In the genomic region with DNA sequence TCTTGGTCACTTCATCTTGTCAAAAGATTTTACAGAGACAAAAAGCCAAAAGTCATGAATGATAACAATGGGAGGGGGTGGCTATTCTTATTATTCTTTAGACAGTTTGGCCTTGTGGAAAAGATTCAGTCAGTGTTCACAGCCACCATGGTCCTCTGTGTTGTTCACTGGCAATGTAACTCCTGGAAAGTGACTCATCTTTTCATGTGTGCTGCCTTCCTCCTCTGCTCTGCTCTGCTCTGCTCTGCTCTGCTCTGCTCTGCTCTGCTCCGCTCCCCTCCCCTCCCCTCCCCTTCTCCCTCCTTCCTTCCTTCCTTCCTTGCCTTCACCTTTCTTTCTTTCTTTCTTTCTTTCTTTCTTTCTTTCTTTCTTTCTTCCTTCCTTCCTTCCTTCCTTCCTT, we compare ENCODE assay signal across 35 mouse cellular contexts. TPM values are rescaled to one million over a fixed set of nuclear protein-coding genes. Genes with fewer than 3 reads are reported as not detected.
"Had no signal": no experiment of that assay in that cellular context is flagged by ENCODE, and none has a peak within 500 bp of the region (broad histone marks: within the 10 kb centered on the region; RNA-seq: fewer than 3 reads in every experiment).

No protein-coding gene starts in this region.

- DNase-seq: cerebellum, adult 2 months; cerebellum, adult 8-10 months; cerebellum, adult 9-10 months; cerebellum, adult 9-11 months; cerebellum, postnatal 10 days; cerebellum, postnatal 14 days; cerebellum, postnatal 25 days; cerebellum, postnatal 36 days; embryo, embryonic 11 days; forebrain, postnatal 0 days; gastrocnemius, adult 2 months; gastrocnemius, postnatal 10 days; gastrocnemius, postnatal 14 days; gastrocnemius, postnatal 25 days; gastrocnemius, postnatal 36 days; heart, adult 11 months; heart, adult 18-20 months; heart, adult 2 months had no signal

- ATAC-seq: forebrain, embryonic 13.5 days; forebrain, embryonic 14.5 days; forebrain, embryonic 15.5 days; forebrain, embryonic 16.5 days; forebrain, postnatal 0 days had no signal

- H3K9me3 ChIP-seq: embryonic facial prominence, embryonic 10.5 days; embryonic facial prominence, embryonic 12.5 days; embryonic facial prominence, embryonic 13.5 days; embryonic facial prominence, embryonic 15.5 days; forebrain, embryonic 10.5 days; forebrain, embryonic 12.5 days; forebrain, embryonic 13.5 days; forebrain, embryonic 15.5 days had no signal

- H3K9ac ChIP-seq: embryonic facial prominence, embryonic 12.5 days; embryonic facial prominence, embryonic 13.5 days; embryonic facial prominence, embryonic 15.5 days; forebrain, embryonic 12.5 days; forebrain, embryonic 13.5 days; forebrain, embryonic 15.5 days; forebrain, postnatal 0 days had no signal

- H3K4me3 ChIP-seq: embryonic facial prominence, embryonic 10.5 days; embryonic facial prominence, embryonic 12.5 days; embryonic facial prominence, embryonic 13.5 days; embryonic facial prominence, embryonic 15.5 days; erythroblast, embryonic 14.5 days; forebrain, embryonic 10.5 days; forebrain, embryonic 12.5 days; forebrain, embryonic 13.5 days; forebrain, embryonic 15.5 days; gastrocnemius, adult 2 months; heart, adult 2 months had no signal

- H3K4me1 ChIP-seq: embryonic facial prominence, embryonic 10.5 days; embryonic facial prominence, embryonic 12.5 days; embryonic facial prominence, embryonic 15.5 days; forebrain, embryonic 10.5 days; forebrain, embryonic 12.5 days; forebrain, embryonic 13.5 days; forebrain, embryonic 15.5 days had no signal

- H3K27ac ChIP-seq: embryonic facial prominence, embryonic 10.5 days; embryonic facial prominence, embryonic 12.5 days; embryonic facial prominence, embryonic 13.5 days; embryonic facial prominence, embryonic 15.5 days; forebrain, embryonic 10.5 days; forebrain, embryonic 12.5 days; forebrain, embryonic 13.5 days; forebrain, embryonic 15.5 days; gastrocnemius, adult 2 months; heart, adult 2 months had no signal

- H3K36me3 ChIP-seq: embryonic facial prominence, embryonic 10.5 days; embryonic facial prominence, embryonic 12.5 days; embryonic facial prominence, embryonic 13.5 days; embryonic facial prominence, embryonic 15.5 days; forebrain, embryonic 10.5 days; forebrain, embryonic 12.5 days; forebrain, embryonic 15.5 days had no signal

- H3K27me3 ChIP-seq: embryonic facial prominence, embryonic 12.5 days; embryonic facial prominence, embryonic 13.5 days; embryonic facial prominence, embryonic 15.5 days; forebrain, embryonic 12.5 days; forebrain, embryonic 13.5 days; forebrain, embryonic 15.5 days had no signal

- H3K4me2 ChIP-seq: embryonic facial prominence, embryonic 12.5 days; embryonic facial prominence, embryonic 13.5 days; embryonic facial prominence, embryonic 15.5 days; forebrain, embryonic 12.5 days; forebrain, embryonic 13.5 days; forebrain, embryonic 15.5 days had no signal

RNA-seq across cellular contexts. Expression of gene Hao2, which starts 24.2 kb away (rescaled TPM):
- polyA plus RNA-seq: cerebellum, adult 2 months; cortical plate, adult 2 months; embryonic facial prominence, embryonic 10.5 days; embryonic facial prominence, embryonic 11.5 days; embryonic facial prominence, embryonic 13.5 days; embryonic facial prominence, embryonic 14.5 days; embryonic facial prominence, embryonic 15.5 days; erythroblast, embryonic 14.5 days; forebrain, embryonic 10.5 days; forebrain, embryonic 11.5 days; forebrain, embryonic 14.5 days; forebrain, embryonic 15.5 days; forebrain, embryonic 16.5 days; forebrain, postnatal 0 days; frontal cortex, adult 2 months; heart, adult 2 months had no signal

RNA-seq across cellular contexts. Expression of gene Hsd3b1, which starts 57.7 kb away (rescaled TPM):
- polyA plus RNA-seq: cerebellum, adult 2 months; cortical plate, adult 2 months; embryonic facial prominence, embryonic 13.5 days; embryonic facial prominence, embryonic 14.5 days; embryonic facial prominence, embryonic 15.5 days; forebrain, embryonic 13.5 days; forebrain, embryonic 14.5 days; forebrain, embryonic 15.5 days; forebrain, embryonic 16.5 days; forebrain, postnatal 0 days; frontal cortex, adult 2 months; gonadal fat pad, adult 2 months had no signal
